Mouse (Mus musculus): ENCODE results near the gene Cdcp2.

DNA sequence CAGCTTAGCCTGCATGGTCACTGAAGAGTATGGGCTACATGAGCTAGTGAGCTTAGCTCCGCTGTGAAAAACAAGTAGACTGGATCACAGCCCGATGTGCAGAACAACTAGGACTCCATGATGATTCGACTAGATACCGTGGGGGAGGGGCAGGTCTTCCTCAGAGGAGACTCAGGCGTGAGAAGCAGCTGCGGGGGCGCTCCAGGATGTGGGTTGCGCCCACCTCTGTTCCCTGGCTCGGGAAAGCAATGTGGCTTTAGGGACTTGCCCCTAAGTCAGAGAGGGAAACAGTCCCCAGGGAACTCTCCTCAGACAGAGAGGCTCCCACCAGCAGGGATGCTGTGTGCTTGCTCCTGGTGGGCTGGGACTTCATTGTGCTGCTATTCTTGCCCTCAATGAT, 33.8 kb downstream of the Cdcp2 start:
- TF ChIP-seq POLR2A (IDR thresholded peaks at IDR 0.05; ENCODE audit: control insufficient read depth, low read depth, low read length) (no peak), CTCF (IDR thresholded peaks at IDR 0.05; ENCODE audit: control insufficient read depth, insufficient read depth, insufficient replicate concordance, low read depth, low read length) (no peak)

Data from testis, adult 2 months (tissue).